11 mouse cellular contexts compared by ENCODE assay signal in the genomic region with DNA sequence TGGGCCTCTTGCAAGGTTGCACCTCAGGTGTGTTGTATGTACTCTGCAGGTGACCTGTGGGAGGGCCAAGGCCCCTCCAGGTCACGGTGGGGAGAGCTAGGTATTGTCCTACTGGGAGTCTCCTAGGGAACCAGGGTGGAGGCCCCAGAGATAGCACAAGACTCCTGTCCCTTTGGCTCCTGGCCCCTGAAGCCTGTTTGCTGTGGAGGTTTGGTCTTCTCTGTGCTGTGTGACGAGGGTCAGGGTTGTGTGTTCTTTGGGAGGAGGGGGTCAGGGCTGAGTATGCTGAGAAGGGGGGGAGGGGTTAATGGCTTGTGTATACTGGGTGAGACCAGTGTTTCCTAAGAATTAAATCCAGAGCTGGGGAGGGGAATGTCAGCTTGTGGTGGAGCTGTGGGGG. TPM values are rescaled to one million over a fixed set of nuclear protein-coding genes. Genes with fewer than 3 reads are reported as not detected.
DNase-seq lines count a peak whose midpoint lies in the region; ATAC-seq and TF ChIP-seq lines count a peak whose summit lies in the region.
"Had no signal": no experiment of that assay in that cellular context is flagged by ENCODE, and none has a peak within 500 bp of the region (broad histone marks: within the 10 kb centered on the region; RNA-seq: fewer than 3 reads in every experiment).

No protein-coding gene starts in this region.

- no peak overlapping the region for H3K4me2 ChIP-seq in heart, postnatal 0 days (ENCODE audit: low read depth, low read length)
- H3K4me2 ChIP-seq in liver, embryonic 12.5 days, result peak overlapping the region; percentile 36; the same call in 1 of the 2 replicates

- no peak for TF ChIP-seq EP300 in heart, postnatal 0 days (IDR thresholded peaks at IDR 0.05; ENCODE audit: low read depth)

- no peak overlapping the region for H3K4me3 ChIP-seq in heart, postnatal 0 days (ENCODE audit: low read depth, low read length)
- H3K4me3 ChIP-seq in E14TG2a.4 (replicated peaks; ENCODE audit: low read length), result 0 out of 2 replicates have a peak overlapping the region, but pooled peaks have one; percentile 49
- H3K4me3 ChIP-seq in liver, embryonic 12.5 days, result no peak overlapping the region
- H3K4me3 ChIP-seq: erythroblast, embryonic 14.5 days had no signal

- no peaks in the 10 kb centered on the region for H3K9me3 ChIP-seq in heart, postnatal 0 days (replicated peaks; ENCODE audit: control insufficient read depth, low read length)
- no peaks in the 10 kb centered on the region for H3K9me3 ChIP-seq in E14TG2a.4 (ENCODE audit: low read length)
- H3K9me3 ChIP-seq in liver, embryonic 12.5 days (replicated peaks), result no peaks in the 10 kb centered on the region

- no peak for ATAC-seq in heart, postnatal 0 days (ENCODE audit: insufficient read depth, low read depth)
- ATAC-seq in liver, embryonic 12.5 days, result peak; percentile 48

- TF ChIP-seq CTCF in heart, postnatal 0 days (IDR thresholded peaks at IDR 0.05; ENCODE audit: low read depth), result no peak
- TF ChIP-seq CTCF in E14TG2a.4 (conservative IDR thresholded peaks at IDR 0.05; ENCODE audit: low read length), result no peak

- no peaks in the 10 kb centered on the region for H3K27me3 ChIP-seq in heart, postnatal 0 days (ENCODE audit: control insufficient read depth, insufficient read depth, low read length)
- H3K27me3 ChIP-seq in E14TG2a.4 (ENCODE audit: insufficient read depth, low read length), result no peaks in the 10 kb centered on the region
- peaks cover 20% of the 10 kb centered on the region for H3K27me3 ChIP-seq in liver, embryonic 12.5 days (replicated peaks)

- DNase-seq in heart, postnatal 0 days (ENCODE audit: low spot score), result no peak
- DNase-seq in heart, adult 11 months, result no peak
- DNase-seq in ES-CJ7 (ENCODE audit: low read depth, low spot score), result peak; percentile 77
- no peak for DNase-seq in ovary, postnatal 36 days (ENCODE audit: low spot score)
- DNase-seq in left cerebral cortex, postnatal 36 days (ENCODE audit: low spot score in 2 of 2), result no peak
- DNase-seq: gastrocnemius, postnatal 25 days; kidney, adult 18-20 months; layer of hippocampus, adult 9-11 months had no signal

- H3K36me3 ChIP-seq in heart, postnatal 0 days (replicated peaks; ENCODE audit: control insufficient read depth, insufficient read depth, low read length), result peaks cover 11% of the 10 kb centered on the region
- peaks cover 54% of the 10 kb centered on the region for H3K36me3 ChIP-seq in E14TG2a.4 (ENCODE audit: insufficient read depth, low read length)
- H3K36me3 ChIP-seq in liver, embryonic 12.5 days, result peaks cover 7% of the 10 kb centered on the region; the same call in 1 of the 2 replicates

- intact Hi-C loops in left cerebral cortex, postnatal 36 days (cut with DNase I), result no loop called here

- peak overlapping the region; percentile 84; the same call in 1 of the 2 replicates for H3K27ac ChIP-seq in heart, postnatal 0 days (ENCODE audit: low read depth)
- H3K27ac ChIP-seq in liver, embryonic 12.5 days, result peak overlapping the region; percentile 66; the same call in 1 of the 2 replicates

- H3K9ac ChIP-seq in heart, postnatal 0 days (replicated peaks; ENCODE audit: low read depth, low read length), result no peak overlapping the region
- H3K9ac ChIP-seq in liver, embryonic 12.5 days, result no peak overlapping the region

- H3K4me1 ChIP-seq in heart, postnatal 0 days (ENCODE audit: control insufficient read depth, insufficient read depth), result peaks cover 72% of the 10 kb centered on the region
- peaks cover 95% of the 10 kb centered on the region for H3K4me1 ChIP-seq in E14TG2a.4 (replicated peaks; ENCODE audit: low read depth, low read length)
- peaks cover 67% of the 10 kb centered on the region for H3K4me1 ChIP-seq in liver, embryonic 12.5 days

- WGBS in heart, postnatal 0 days, result 30% methylated on average over 2 of the region's 2 CpGs
- 29% methylated on average over 2 of the region's 2 CpGs for WGBS in liver, embryonic 12.5 days (ENCODE audit: insufficient replicate concordance)

RNA-seq across cellular contexts. Expression of a gene that starts 25.7 kb away (rescaled TPM):
- 24.0 and 36.2 TPM in 2 replicates for total RNA-seq in heart, postnatal 0 days (2014; rRNA removed; ENCODE audit: low replicate concordance)
- 14.7 and 15.8 TPM in 2 replicates for polyA plus RNA-seq in heart, postnatal 0 days (2015; fragmentation: Nextera tagmentation; extraction: Ambion mirVana)
- polyA plus RNA-seq in liver, embryonic 12.5 days (2016; fragmentation: Nextera tagmentation; extraction: Ambion mirVana), result 6.8 and 7.1 TPM in 2 replicates
- 10 to 100 TPM; 10.5 to 11.6 TPM for total RNA-seq in left cerebral cortex, postnatal 36 days (2021)

RNA-seq across cellular contexts. Expression of a gene that starts 29.5 kb away (rescaled TPM):
- 4.2 and 14.7 TPM in 2 replicates for total RNA-seq in heart, postnatal 0 days (2014; rRNA removed; ENCODE audit: low replicate concordance)
- 5.8 and 6.3 TPM in 2 replicates for polyA plus RNA-seq in heart, postnatal 0 days (2015; fragmentation: Nextera tagmentation; extraction: Ambion mirVana)
- polyA plus RNA-seq in liver, embryonic 12.5 days (2016; fragmentation: Nextera tagmentation; extraction: Ambion mirVana), result not detected in 2 replicates
- 1 to 10 TPM; 2.0 TPM for total RNA-seq in left cerebral cortex, postnatal 36 days (2021)
- total RNA-seq: gastrocnemius, postnatal 25 days had no signal
- polyA plus RNA-seq: erythroblast, embryonic 14.5 days had no signal

RNA-seq across cellular contexts. Expression of a gene that starts 45.8 kb away (rescaled TPM):
- total RNA-seq in heart, postnatal 0 days (2014; rRNA removed; ENCODE audit: low replicate concordance), result 1.4 and 2.2 TPM in 2 replicates
- 4.2 and 4.5 TPM in 2 replicates for polyA plus RNA-seq in heart, postnatal 0 days (2015; fragmentation: Nextera tagmentation; extraction: Ambion mirVana)
- polyA plus RNA-seq in liver, embryonic 12.5 days (2016; fragmentation: Nextera tagmentation; extraction: Ambion mirVana), result 86.5 and 89.9 TPM in 2 replicates
- under 1 TPM; 0.39 to 0.47 TPM for total RNA-seq in left cerebral cortex, postnatal 36 days (2021)
